Mouse (Mus musculus) frontal cortex, postnatal 14 days (tissue): ENCODE results near the gene Kif1b.
A peak's percentile ranks its signal among the peaks of the same experiment; 100 is the strongest.

Experiments
- DNase-seq, 2 experiments: peaks; one replicate each; pipeline ENCODE4 v3.0.0; 2022; ENCODE audit warnings: low spot score in 2 of 2

The Kif1b gene

DNA sequence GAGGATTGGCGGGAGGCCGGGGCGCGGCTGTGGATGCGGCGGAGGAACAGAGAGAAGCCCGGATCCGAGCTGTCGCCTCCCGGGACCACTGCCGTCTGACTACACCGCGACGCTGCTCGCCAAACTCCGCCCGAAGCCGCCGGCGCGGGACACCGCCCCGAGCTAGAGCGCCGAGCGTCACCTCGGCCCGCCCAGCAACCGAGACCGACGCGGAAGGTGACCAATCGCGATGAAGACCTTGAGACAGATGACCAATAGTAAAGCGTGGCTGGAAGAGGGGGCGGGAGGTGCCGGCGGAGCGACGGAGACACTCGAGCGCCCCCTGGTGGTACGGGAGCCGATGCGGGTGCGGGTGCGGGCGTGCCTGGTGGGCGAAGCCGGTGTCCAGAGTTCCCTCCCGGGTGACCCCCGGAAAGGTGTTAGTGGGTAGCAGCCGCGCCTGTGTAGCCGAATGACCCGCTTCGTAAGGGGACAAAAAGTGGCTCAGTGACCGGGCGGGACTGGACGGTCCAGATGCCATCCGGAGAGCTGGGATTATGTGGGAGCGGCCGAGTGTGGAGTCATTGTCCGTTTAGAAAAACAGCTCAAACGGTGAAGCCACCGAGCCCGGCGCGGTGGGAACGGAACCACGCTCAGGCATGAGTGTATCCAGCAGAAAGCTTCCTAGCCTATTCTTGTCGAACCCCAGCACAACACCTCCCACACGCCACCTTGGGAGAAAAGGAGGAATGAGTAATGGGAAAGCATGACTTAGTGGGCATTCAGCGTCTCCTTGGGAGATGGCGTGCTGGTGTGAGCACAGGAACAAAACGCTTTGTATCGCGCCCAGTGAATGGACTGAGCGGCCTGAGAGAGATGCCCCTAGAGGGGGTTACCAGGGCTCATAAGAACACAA is at the start of gene Kif1b:
Kif1b (minus strand) TSS at position 98 of the 895 bp plus-strand sequence.
- peak; percentile 95 to 99 for DNase-seq

- no peak for DNase-seq
These were observed 47.2 kb upstream of the Kif1b start for GRCm38 (mm10) chr4:149354671-149355070.

GRCm38 (mm10) chr4:149351596-149352150 is 44.2 kb upstream of the Kif1b start:
- DNase-seq = no peak

- DNase-seq = no peak
These were observed 41.5 kb upstream of the Kif1b start for GRCm38 (mm10) chr4:149348963-149349362.

DNA sequence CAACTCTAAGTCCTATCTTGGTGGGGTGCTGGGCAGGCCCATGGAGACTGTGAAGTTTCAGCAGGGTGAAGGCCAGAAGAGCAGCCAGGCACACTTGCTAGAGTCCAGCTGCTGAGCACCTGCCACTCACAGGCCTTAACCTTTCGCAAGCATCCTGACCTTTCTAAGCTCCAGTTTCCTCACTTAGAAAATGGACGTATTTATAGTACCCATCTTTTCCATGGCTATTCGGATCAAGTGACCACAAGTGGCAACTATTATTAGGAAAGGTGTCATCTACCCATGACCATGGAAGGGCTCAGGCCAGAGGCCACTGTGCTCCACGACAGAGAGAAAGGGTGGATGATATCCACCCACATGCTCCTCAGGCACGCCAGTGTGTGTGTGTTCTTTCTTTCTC is 38.4 kb upstream of the Kif1b start:
- DNase-seq = no peak

DNA sequence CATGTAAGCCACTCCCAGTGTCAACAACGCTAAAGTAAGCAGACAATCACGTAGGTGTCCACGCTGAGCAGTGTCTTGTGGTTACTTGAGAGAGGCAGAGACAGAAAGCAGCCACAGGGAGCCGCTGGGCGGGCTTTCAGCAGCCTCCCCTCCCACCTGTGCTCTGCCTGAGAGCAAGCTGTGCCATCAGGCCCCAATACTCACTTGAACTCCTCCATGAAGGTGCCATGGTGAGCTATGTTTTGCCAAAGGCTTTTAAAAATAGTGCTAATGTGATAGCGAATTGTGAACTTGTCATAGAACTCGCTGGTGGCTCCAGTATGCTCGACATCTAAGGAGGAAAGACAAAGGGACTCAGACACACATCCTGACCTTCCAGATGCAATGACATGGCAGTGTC is 36.8 kb upstream of the Kif1b start:
- DNase-seq = no peak

DNA sequence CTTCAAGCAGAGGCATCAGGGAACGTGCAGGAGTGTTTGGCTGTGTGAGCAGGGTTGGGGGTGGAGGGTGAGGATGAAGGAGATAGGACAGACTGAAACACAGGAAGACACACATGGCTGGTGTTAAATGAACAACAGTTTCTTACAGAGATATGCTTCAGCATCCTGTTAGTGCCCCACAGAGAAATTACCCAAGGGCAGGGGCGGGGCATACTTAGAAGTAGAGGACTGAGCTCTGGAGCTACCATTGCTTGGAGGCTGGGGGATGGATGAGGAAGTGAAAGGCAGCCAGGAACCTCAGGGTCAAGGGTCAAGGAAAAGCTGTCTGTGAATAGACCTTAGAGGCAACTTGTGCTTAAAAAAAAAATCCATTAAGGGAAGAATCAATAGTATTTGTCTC is 33.2 kb upstream of the Kif1b start:
- DNase-seq = no peak

DNA sequence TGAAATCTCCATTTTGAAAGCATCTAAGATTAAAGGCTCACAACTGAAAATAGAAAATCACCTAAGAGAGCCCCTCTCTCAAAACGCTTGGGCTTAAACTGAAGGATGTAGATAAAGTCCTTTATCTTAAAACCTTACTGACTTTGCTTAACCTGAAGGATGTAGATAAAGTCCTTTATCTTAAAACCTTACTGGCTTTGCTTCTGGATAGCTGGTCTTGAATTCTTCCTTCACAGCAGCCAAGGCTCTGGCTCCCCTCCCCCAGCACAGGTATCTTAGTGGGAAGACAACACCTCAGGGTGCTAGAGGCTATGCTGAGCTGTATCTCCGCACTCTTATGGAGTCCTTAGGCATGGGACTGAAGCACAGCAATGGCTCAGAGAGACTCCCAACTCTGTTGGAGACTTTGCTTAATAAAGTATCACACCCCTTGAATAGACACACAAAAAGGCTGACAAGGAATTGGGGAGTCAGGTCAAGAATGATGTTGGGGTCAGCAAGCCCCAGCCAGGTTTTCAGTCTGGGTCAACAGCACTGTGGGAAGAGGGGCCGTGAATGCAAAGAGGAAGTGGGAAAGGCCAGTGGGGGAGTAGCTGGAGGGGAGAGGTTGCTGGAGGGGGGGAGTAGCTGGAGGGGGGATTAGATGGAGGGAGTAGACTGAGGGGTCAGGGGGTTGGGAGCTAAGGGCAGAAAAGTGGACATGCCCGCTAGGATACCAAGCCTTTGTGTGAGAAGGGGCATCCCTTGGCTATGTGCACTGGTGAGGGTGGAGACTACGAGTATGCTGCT is 32.1 kb upstream of the Kif1b start:
- no peak for DNase-seq

DNA sequence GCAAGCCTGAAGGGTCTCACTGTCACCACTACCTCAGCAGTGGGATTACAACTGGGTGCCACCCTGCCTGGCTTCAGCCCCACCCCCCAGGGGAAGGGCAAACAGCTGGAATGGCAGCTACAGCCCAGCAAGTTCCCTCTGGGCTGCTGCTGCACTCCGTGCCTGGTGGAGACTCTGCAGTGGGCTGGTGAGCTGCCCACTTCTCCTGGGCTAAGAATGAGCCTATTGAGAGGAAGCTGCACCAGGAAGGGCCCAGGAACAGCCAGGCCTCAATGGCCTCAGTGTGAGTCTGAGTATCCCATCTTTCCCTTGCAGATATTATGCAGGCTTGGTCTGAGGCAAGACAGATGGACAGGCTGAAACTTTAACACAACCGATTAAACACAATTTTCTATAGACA is 30.6 kb upstream of the Kif1b start:
- no peak for DNase-seq

DNA sequence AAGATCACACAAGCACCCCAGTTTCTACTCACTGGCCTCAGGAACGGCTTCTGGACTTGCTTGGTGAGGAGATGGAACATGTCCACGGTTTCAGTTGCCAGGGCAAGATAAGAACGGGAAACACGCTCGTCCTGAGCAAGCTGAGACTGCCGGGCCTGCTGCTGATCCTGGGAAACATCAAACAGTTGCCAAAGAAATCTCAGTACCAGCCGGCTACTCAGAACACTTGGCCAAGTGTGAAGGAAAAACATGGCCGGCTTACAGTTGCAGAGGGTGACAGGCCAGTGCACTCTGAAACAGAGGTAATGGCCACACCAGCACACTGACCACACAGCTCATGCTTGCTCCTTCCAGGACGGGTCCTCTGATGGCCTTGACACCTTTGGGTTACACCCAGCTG is 29.9 kb upstream of the Kif1b start:
- no peak for DNase-seq

DNA sequence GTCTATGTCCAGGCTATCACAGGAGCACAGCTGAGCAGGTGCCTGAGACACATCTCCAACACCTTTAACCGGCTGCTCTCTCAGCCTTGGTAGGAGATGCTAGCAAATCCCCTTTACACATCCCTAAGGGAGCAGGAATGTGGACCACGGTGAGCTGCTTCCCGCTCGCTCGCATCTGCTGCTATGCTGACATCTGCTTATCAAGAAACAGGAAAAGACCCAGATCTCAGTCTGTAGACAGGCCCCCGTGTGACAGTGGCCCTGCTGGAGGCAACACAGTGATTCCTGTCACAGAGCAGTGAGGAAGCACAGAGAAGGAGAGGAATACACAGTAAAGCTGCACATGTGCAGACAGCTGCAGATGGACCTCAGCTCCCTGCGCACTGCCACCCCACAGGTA is 28.8 kb upstream of the Kif1b start:
- no peak for DNase-seq

DNA sequence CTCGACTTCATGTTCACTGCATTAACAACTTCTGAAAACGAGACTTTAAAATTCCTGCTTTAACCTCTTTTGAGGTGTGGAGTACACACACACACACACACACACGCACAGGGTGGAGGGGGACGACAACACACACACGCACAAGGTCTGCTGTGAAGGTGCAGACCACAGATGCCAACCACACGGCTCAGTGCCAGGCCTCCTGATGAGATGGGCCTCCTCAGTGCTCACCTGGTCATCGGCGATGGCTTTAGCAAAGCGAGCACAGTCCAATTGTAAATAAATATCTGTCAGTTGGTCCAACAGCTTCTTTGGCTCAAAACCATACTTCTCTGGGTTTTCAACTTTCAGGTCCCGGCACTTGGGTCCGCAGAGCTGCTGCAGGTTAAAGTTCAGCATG is 27.4 kb upstream of the Kif1b start:
- DNase-seq = no peak

GRCm38 (mm10) chr4:149332726-149333125 is 25.2 kb upstream of the Kif1b start:
- no peak for DNase-seq

DNA sequence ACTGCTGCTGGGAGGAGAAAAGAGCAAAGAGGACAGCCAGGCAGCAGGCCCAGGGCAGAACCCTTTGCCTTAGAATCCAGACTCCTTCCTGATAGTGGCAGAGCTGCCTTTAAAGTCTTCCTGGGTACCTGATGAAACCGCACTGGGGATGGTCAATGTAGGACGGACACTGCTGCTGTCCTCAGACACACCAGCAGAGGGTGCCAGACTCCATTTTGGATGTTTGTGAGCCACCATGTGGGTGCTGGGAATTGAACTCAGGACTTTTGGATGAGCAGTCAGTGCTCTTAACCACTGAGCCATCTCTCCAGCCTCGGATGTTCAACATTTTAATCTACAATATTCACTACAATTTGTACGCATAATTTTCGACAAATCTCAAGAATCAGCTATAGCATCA is 23.0 kb upstream of the Kif1b start:
- no peak for DNase-seq

- DNase-seq = no peak
These were observed 21.2 kb upstream of the Kif1b start for GRCm38 (mm10) chr4:149328735-149329134.

GRCm38 (mm10) chr4:149327281-149327680 is 19.8 kb upstream of the Kif1b start:
- DNase-seq = no peak

DNA sequence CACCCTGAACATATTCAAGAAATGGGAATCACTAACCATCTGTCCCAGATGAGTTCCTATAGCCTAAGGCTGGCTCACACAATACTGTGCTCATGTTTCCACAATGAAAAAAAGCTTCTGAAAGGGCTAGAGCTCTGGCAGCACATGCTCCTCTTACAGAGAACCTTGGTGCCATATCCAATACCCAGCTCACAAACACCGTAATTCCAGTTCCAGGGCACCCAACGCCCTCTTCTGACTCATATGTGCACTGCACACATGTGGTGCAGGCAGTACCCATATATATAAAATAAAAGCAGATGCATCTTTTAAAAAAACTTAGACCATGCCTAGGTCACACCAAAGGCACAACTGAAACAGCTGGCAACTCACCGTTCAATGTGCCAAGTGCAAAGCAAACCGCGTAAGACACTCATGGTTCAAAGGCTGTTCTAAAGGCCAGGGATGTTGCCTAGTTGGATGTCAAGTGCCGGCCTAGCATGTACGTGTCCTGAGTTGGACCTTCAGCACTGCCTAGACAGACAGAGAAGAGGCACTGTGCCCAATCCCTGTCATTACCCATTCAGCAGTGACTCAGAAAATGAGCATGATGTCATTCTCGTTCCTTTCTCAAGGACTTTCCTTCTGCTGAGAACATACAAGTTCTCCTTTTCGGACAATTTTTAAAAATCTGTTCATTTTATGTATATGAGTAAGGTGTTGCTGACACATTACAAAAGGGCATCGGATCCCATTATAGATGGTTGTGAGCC is 18.1 kb upstream of the Kif1b start:
- no peak for DNase-seq

DNA sequence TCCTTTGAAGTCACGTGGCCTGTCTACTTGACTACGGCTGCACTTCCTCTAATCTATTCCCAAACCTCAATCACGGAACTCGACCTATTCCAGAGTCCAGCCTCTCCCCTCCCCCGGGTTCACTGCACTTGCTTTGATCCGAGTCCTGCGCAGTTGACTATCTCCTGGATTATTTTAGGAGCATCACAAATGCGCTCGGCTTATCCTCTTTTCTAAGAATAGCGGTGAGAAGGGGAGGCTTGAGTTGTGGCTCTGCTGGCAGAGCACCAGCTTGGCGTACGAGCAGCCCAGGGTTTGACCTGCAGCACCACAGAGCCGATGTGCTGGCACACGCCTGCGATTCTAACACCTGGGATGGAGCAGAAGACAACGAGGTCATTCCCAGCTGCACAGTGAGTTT is 16.2 kb upstream of the Kif1b start:
- DNase-seq = no peak

GRCm38 (mm10) chr4:149322718-149323117 is 15.2 kb upstream of the Kif1b start:
- DNase-seq = no peak

- no peak for DNase-seq
These were observed 14.8 kb upstream of the Kif1b start for GRCm38 (mm10) chr4:149322286-149322685.

- no peak for DNase-seq
These were observed 11.6 kb upstream of the Kif1b start for GRCm38 (mm10) chr4:149319088-149319487.

GRCm38 (mm10) chr4:149317387-149317786 is 9.9 kb upstream of the Kif1b start:
- DNase-seq = no peak
